Mouse (Mus musculus) kidney, postnatal 0 days (tissue): ENCODE results near the gene Gpr83. TPM values are rescaled to one million over a fixed set of nuclear protein-coding genes. Genes with fewer than 3 reads are reported as not detected.

ENCODE experiments used
- ATAC-seq: fragments of 200-750 bp; cut with Nextera tagmentation; replicated peaks from 2 replicates; pipeline ENCODE4 v1.8.0; 2017; ENCODE audit warnings: low read depth, moderate number of reproducible peaks, moderate TSS enrichment, moderate library complexity; ENCODE audit not compliant: low FRiP score
- DNase-seq: peaks from one replicate; pipeline ENCODE4 v3.0.0-alpha.2; 2016; ENCODE audit warnings: low spot score
- H3K27ac ChIP-seq: fragments of 300-500 bp; sonication (generic); 2 replicates; pipeline ENCODE4 v1.5.1; 2014; ENCODE audit warnings: mild to moderate bottlenecking
- H3K27me3 ChIP-seq: fragments of 300-500 bp; sonication (generic); 2 replicates; pipeline ENCODE4 v1.6.1; 2014; ENCODE audit warnings: low read length, mixed read lengths; ENCODE audit not compliant: insufficient read depth
- H3K36me3 ChIP-seq: fragments of 300-500 bp; sonication (generic); 2 replicates; pipeline ENCODE4 v1.6.1; 2014; ENCODE audit warnings: low read length, mixed read lengths; ENCODE audit not compliant: insufficient read depth
- H3K4me1 ChIP-seq: fragments of 300-500 bp; sonication (generic); replicated peaks from 2 replicates; pipeline ENCODE4 v1.6.1; 2014; ENCODE audit warnings: antibody characterized with exemption, low read length, mixed read lengths; ENCODE audit not compliant: insufficient read depth
- H3K4me2 ChIP-seq: fragments of 300-500 bp; sonication (generic); 2 replicates; pipeline ENCODE4 v1.6.1; 2014; ENCODE audit warnings: mild to moderate bottlenecking, low read length, moderate library complexity, mixed read lengths
- H3K4me3 ChIP-seq: fragments of 300-500 bp; sonication (generic); replicated peaks from 2 replicates; pipeline ENCODE4 v1.5.1; 2014; ENCODE audit warnings: low read depth, low read length
- H3K9ac ChIP-seq: fragments of 300-500 bp; sonication (generic); 2 replicates; pipeline ENCODE4 v1.6.1; 2014; ENCODE audit warnings: low read depth, low read length
- H3K9me3 ChIP-seq: fragments of 300-500 bp; sonication (generic); replicated peaks from 2 replicates; pipeline ENCODE4 v1.6.1; 2016; ENCODE audit warnings: low read length, inconsistent platforms, mixed read lengths
- CTCF ChIP-seq: IDR thresholded peaks from 2 replicates; pipeline ENCODE4 v1.5.1; 2016; ENCODE audit warnings: antibody characterized with exemption, low read depth, mild to moderate bottlenecking, moderate library complexity
- WGBS: fragments of 180-500 bp; shearing (Covaris S2); extraction: QIAGEN DNeasy Blood & Tissue Kit; methylation state at CpG from one replicate; pipeline ENCODE4 v1.1.7; 2014; 5-methylcytosine and 5-hydroxymethylcytosine counted together
- polyA plus RNA-seq: library from polyadenylated mRNA; unstranded; fragments of >200 nt; fragmentation: Nextera tagmentation; extraction: Ambion mirVana; gene quantifications from 2 replicates; pipeline ENCODE4 v1.2.1, GENCODE M21; 2015

The Gpr83 gene
- polyA plus RNA-seq, 1 experiment from 2014 or later, result 0.59 TPM

GRCm38 (mm10) chr9:14864726-14865125 is 4.7 kb downstream of the Gpr83 start:
- 83% methylated on average over 9 of the region's 9 CpGs for WGBS
- Histone ChIP-seq H3K36me3 (no peaks in the 10 kb centered on the region), H3K9me3 (no peaks in the 10 kb centered on the region), H3K27me3 (peaks cover 9% of the 10 kb centered on the region), H3K9ac (no peak overlapping the region), H3K4me3 (no peak overlapping the region), H3K4me1 (0 out of 2 replicates have a peak, but pooled peaks cover 5% of the 10 kb centered on the region), H3K4me2 (no peak overlapping the region), H3K27ac (no peak overlapping the region)
- DNase-seq (no peak), ATAC-seq (no peak)
- no peak for TF ChIP-seq CTCF

- H3K27me3 ChIP-seq, result no peaks in the 10 kb centered on the region
- no peaks in the 10 kb centered on the region for H3K9me3 ChIP-seq
- H3K36me3 ChIP-seq, result no peaks in the 10 kb centered on the region
- WGBS, result 29% methylated on average over 7 of the region's 7 CpGs
- no peaks in the 10 kb centered on the region for H3K4me1 ChIP-seq
- H3K27ac ChIP-seq, result no peak overlapping the region
- ATAC-seq (peak; percentile 34; the same call in 1 of the 2 replicates), DNase-seq (peak; percentile 82)
- no peak overlapping the region for H3K4me2 ChIP-seq
- H3K9ac ChIP-seq, result no peak overlapping the region
- peak; percentile 82 for TF ChIP-seq CTCF
- no peak overlapping the region for H3K4me3 ChIP-seq
These were observed 6.9 kb downstream of the Gpr83 start for GRCm38 (mm10) chr9:14866957-14867356.

- Histone ChIP-seq H3K27me3 (no peaks in the 10 kb centered on the region), H3K9ac (no peak overlapping the region), H3K36me3 (no peaks in the 10 kb centered on the region), H3K9me3 (no peaks in the 10 kb centered on the region), H3K27ac (no peak overlapping the region), H3K4me3 (no peak overlapping the region), H3K4me2 (no peak overlapping the region), H3K4me1 (no peaks in the 10 kb centered on the region)
- WGBS, result 96% methylated on average over 8 of the region's 8 CpGs
- TF ChIP-seq CTCF, result no peak
- no peak for ATAC-seq
- DNase-seq, result no peak
These were observed 8.3 kb downstream of the Gpr83 start for GRCm38 (mm10) chr9:14868326-14868725.

GRCm38 (mm10) chr9:14870377-14870776 is 10.4 kb downstream of the Gpr83 start:
- Histone ChIP-seq H3K4me1 (no peaks in the 10 kb centered on the region), H3K27me3 (no peaks in the 10 kb centered on the region), H3K4me3 (no peak overlapping the region), H3K9me3 (no peaks in the 10 kb centered on the region), H3K36me3 (no peaks in the 10 kb centered on the region), H3K27ac (no peak overlapping the region), H3K9ac (no peak overlapping the region), H3K4me2 (no peak overlapping the region)
- no peak for TF ChIP-seq CTCF
- 90% methylated on average over 2 of the region's 2 CpGs for WGBS
- no peak for ATAC-seq
- DNase-seq, result no peak

- Histone ChIP-seq H3K27ac (no peak overlapping the region), H3K36me3 (no peaks in the 10 kb centered on the region), H3K9me3 (no peaks in the 10 kb centered on the region), H3K4me1 (no peaks in the 10 kb centered on the region), H3K9ac (no peak overlapping the region), H3K27me3 (no peaks in the 10 kb centered on the region), H3K4me2 (no peak overlapping the region), H3K4me3 (no peak overlapping the region)
- DNase-seq, result no peak
- no peak for ATAC-seq
- WGBS, result 91% methylated on average over 10 of the region's 10 CpGs
- TF ChIP-seq CTCF, result no peak
These were observed 10.8 kb downstream of the Gpr83 start for GRCm38 (mm10) chr9:14870802-14871201.

GRCm38 (mm10) chr9:14871536-14871935 is 11.5 kb downstream of the Gpr83 start:
- Histone ChIP-seq H3K27me3 (no peaks in the 10 kb centered on the region), H3K9me3 (no peaks in the 10 kb centered on the region), H3K4me1 (no peaks in the 10 kb centered on the region), H3K36me3 (no peaks in the 10 kb centered on the region), H3K4me3 (no peak overlapping the region), H3K4me2 (no peak overlapping the region), H3K27ac (no peak overlapping the region), H3K9ac (no peak overlapping the region)
- DNase-seq (no peak), ATAC-seq (no peak)
- WGBS, result 61% methylated on average over 3 of the region's 3 CpGs
- no peak for TF ChIP-seq CTCF

GRCm38 (mm10) chr9:14872181-14872930 is 12.3 kb downstream of the Gpr83 start:
- Histone ChIP-seq H3K4me2 (no peak overlapping the region), H3K27me3 (no peaks in the 10 kb centered on the region)

More at GRCm38 (mm10) chr9:14872181-14872930, 12.3 kb downstream of the Gpr83 start:
- no peak for TF ChIP-seq CTCF
- H3K9ac ChIP-seq, result no peak overlapping the region
- no peaks in the 10 kb centered on the region for H3K36me3 ChIP-seq
- ATAC-seq (peak; percentile 40; the same call in 1 of the 2 replicates), DNase-seq (no peak)
- H3K27ac ChIP-seq, result no peak overlapping the region
- H3K9me3 ChIP-seq, result no peaks in the 10 kb centered on the region
- H3K4me3 ChIP-seq, result no peak overlapping the region
- WGBS, result 28% methylated on average over 17 of the region's 17 CpGs
- H3K4me1 ChIP-seq, result no peaks in the 10 kb centered on the region
